Mouse (Mus musculus) small intestine, adult 2 months (tissue): ENCODE results near the gene Zfp708. TPM values are rescaled to one million over a fixed set of nuclear protein-coding genes. Genes with fewer than 3 reads are reported as not detected.
A peak's percentile ranks its signal among the peaks of the same experiment; 100 is the strongest.
"Not testable (repeated sequence)": the region's sequence is repeated elsewhere in the genome, so short reads cannot be mapped to it uniquely, and the experiment has no call there.

Experiments used
- H3K27ac ChIP-seq: fragments of 200-500 bp; 2 replicates; pipeline ENCODE4 v1.5.1; 2012; ENCODE audit warnings: low read depth, low read length, control low read depth, inconsistent platforms; ENCODE audit not compliant: insufficient read depth
- H3K27me3 ChIP-seq: fragments of 200-500 bp; 2 replicates; pipeline ENCODE4 v1.6.1; 2012; ENCODE audit warnings: mild to moderate bottlenecking, moderate library complexity, low read length, inconsistent platforms; ENCODE audit not compliant: control insufficient read depth, insufficient read depth
- H3K36me3 ChIP-seq: fragments of 200-500 bp; 2 replicates; pipeline ENCODE4 v1.6.1; 2012; ENCODE audit warnings: mild to moderate bottlenecking, low read length, control low read depth, inconsistent platforms; ENCODE audit not compliant: control insufficient read depth, insufficient read depth
- H3K4me1 ChIP-seq: fragments of 200-500 bp; 2 replicates; pipeline ENCODE4 v1.6.1; 2012; ENCODE audit warnings: low read length, inconsistent platforms, mixed read lengths; ENCODE audit not compliant: control insufficient read depth, insufficient read depth, insufficient read length
- H3K4me3 ChIP-seq: fragments of 200-500 bp; 2 replicates; pipeline ENCODE4 v1.5.1; 2012; ENCODE audit warnings: low read depth, mild to moderate bottlenecking, control low read depth, inconsistent platforms, low read length, moderate library complexity
- CTCF ChIP-seq: fragments of 200-500 bp; IDR thresholded peaks from 2 replicates; pipeline ENCODE4 v1.5.1; 2012; ENCODE audit warnings: low read depth, mild to moderate bottlenecking, control low read depth, inconsistent platforms, low read length, moderate library complexity, mixed read lengths; ENCODE audit not compliant: insufficient replicate concordance, insufficient read length; ENCODE audit errors: extremely low read depth
- POLR2A ChIP-seq: fragments of 200-500 bp; IDR thresholded peaks from 2 replicates; pipeline ENCODE4 v1.6.1; 2012; ENCODE audit warnings: low read depth, mild to moderate bottlenecking, control low read depth, inconsistent platforms, low read length, moderate library complexity
- WGBS: fragments of 180-500 bp; shearing (Covaris S2); methylation state at CpG from one replicate; pipeline ENCODE4 v1.1.7; 2018; 5-methylcytosine and 5-hydroxymethylcytosine counted together
- polyA plus RNA-seq: library from polyadenylated mRNA; depleted of rRNA; stranded (reverse); fragments of >200 nt; gene quantifications from 2 replicates; pipeline ENCODE4 v1.2.3, GENCODE M21; 2012; rRNA removed

Gene Zfp708
- not detected in 2 replicates for polyA plus RNA-seq

- 92% methylated on average over 10 of the region's 10 CpGs for WGBS
- Histone ChIP-seq H3K27me3 (no peaks in the 10 kb centered on the region), H3K36me3 (peaks cover 9% of the 10 kb centered on the region; the same call in 1 of the 2 replicates), H3K4me3 (no peak within 1 kb of the TSS), H3K27ac (no peak within 1 kb of the TSS), H3K4me1 (no peaks in the 10 kb centered on the region)
- TF ChIP-seq POLR2A (no peak), CTCF (no peak)
These were observed at the start of gene Zfp708 for GRCm38 (mm10) chr13:67097876-67098275. TSS of gene Zfp708 (minus strand) at chr13:67097976.

GRCm38 (mm10) chr13:67128038-67128721 lies 30.4 kb upstream of the Zfp708 start:
- under 1% methylated on average over 18 of the region's 18 CpGs for WGBS
- Histone ChIP-seq H3K4me3 (peak overlapping the region; percentile 91), H3K36me3 (no peaks in the 10 kb centered on the region), H3K4me1 (no peaks in the 10 kb centered on the region), H3K27ac (no peak overlapping the region), H3K27me3 (no peaks in the 10 kb centered on the region)
- TF ChIP-seq CTCF: no peak
- no peak for TF ChIP-seq POLR2A

- not testable (repeated sequence) for H3K4me1 ChIP-seq, H3K27me3 ChIP-seq, H3K27ac ChIP-seq, H3K4me3 ChIP-seq, H3K36me3 ChIP-seq
- WGBS: 70% methylated on average over 10 of the region's 10 CpGs
These were observed 29.7 kb upstream of the Zfp708 start for GRCm38 (mm10) chr13:67127507-67127906.

GRCm38 (mm10) chr13:67124460-67124859 lies 26.7 kb upstream of the Zfp708 start:
- Histone ChIP-seq H3K4me3 (no peak overlapping the region), H3K27me3 (0 out of 2 replicates have a peak, but pooled peaks cover 2% of the 10 kb centered on the region), H3K4me1 (no peaks in the 10 kb centered on the region), H3K36me3 (no peaks in the 10 kb centered on the region), H3K27ac (no peak overlapping the region)
- no peak for TF ChIP-seq POLR2A
- TF ChIP-seq CTCF: no peak
- 74% methylated on average over 1 of the region's 1 CpGs for WGBS

- H3K4me3 ChIP-seq, H3K36me3 ChIP-seq, H3K4me1 ChIP-seq, H3K27ac ChIP-seq, H3K27me3 ChIP-seq: not testable (repeated sequence)
These were observed 23.6 kb upstream of the Zfp708 start, which contains the start of gene Zfp759 for GRCm38 (mm10) chr13:67121360-67121759. TSS of gene Zfp759 (plus strand) at chr13:67121660.

GRCm38 (mm10) chr13:67116163-67116562 lies 18.4 kb upstream of the Zfp708 start, which contains the start of gene Rslcan18:
TSS of gene Rslcan18 (minus strand) at chr13:67116263.
- WGBS: 89% methylated on average over 8 of the region's 8 CpGs
- H3K4me3 ChIP-seq, H3K27me3 ChIP-seq, H3K4me1 ChIP-seq, H3K27ac ChIP-seq, H3K36me3 ChIP-seq: not testable (repeated sequence)

- Histone ChIP-seq H3K4me3 (no peak overlapping the region), H3K4me1 (peaks cover 4% of the 10 kb centered on the region; the same call in 1 of the 2 replicates), H3K27ac (no peak overlapping the region), H3K36me3 (no peaks in the 10 kb centered on the region), H3K27me3 (no peaks in the 10 kb centered on the region)
- 44% methylated on average over 2 of the region's 2 CpGs for WGBS
- TF ChIP-seq POLR2A (no peak), CTCF (no peak)
These were observed 15.5 kb upstream of the Zfp708 start for GRCm38 (mm10) chr13:67113287-67113686.

GRCm38 (mm10) chr13:67112096-67112495 lies 14.3 kb upstream of the Zfp708 start:
- H3K27me3 ChIP-seq: no peaks in the 10 kb centered on the region
- no peaks in the 10 kb centered on the region for H3K36me3 ChIP-seq
- TF ChIP-seq POLR2A (no peak), CTCF (no peak)
- no peak overlapping the region for H3K27ac ChIP-seq
- H3K4me1 ChIP-seq: peaks cover 10% of the 10 kb centered on the region; the same call in 1 of the 2 replicates
- 81% methylated on average over 12 of the region's 12 CpGs for WGBS
- H3K4me3 ChIP-seq: no peak overlapping the region
